Mouse (Mus musculus) heart, postnatal 10 days (tissue): ENCODE results near the gene Ascc2. TPM values are rescaled to one million over a fixed set of nuclear protein-coding genes. Genes with fewer than 3 reads are reported as not detected.

Experiments
- DNase-seq, 2 experiments: peaks; one replicate each; pipeline ENCODE4 v3.0.0; 2021
- intact Hi-C: fragments of 180-260 bp; cut with DNase I; formaldehyde crosslinking; loops from one replicate; pipeline ENCODE4 v1.15.1; 2025
- total RNA-seq, 2 experiments: library from RNA; stranded (reverse); gene quantifications; 2 replicates each; pipeline ENCODE4 v1.2.3; 2021

Gene Ascc2
- 10 to 100 TPM; 15.2 to 16.4 TPM for total RNA-seq

- peak; percentile 97 for DNase-seq
- intact Hi-C loops = loop anchor here (2.0 kb wide), 1 partner anchor 43 kb away; the partner anchor contains the start of gene Mtmr3
These were observed at the start of gene Ascc2 for GRCm38 (mm10) chr11:4637534-4638234. Gene Ascc2, plus strand, starts transcription at chr11:4637747.

GRCm38 (mm10) chr11:4591811-4592210 lies 45.7 kb upstream of the Ascc2 start:
- intact Hi-C loops = no loop called here
- no peak for DNase-seq

- DNase-seq = no peak
- intact Hi-C loops = no loop called here
These were observed 44.1 kb upstream of the Ascc2 start for GRCm38 (mm10) chr11:4593491-4593848.

- peak in 1 of 2 experiments; percentile 68 for DNase-seq
- intact Hi-C loops = loop anchor here (2.0 kb wide), 1 partner anchor 43 kb away; the partner anchor contains the start of gene Ascc2
These were observed 43.5 kb upstream of the Ascc2 start for GRCm38 (mm10) chr11:4593849-4594607.

GRCm38 (mm10) chr11:4594608-4595500 lies 42.7 kb upstream of the Ascc2 start, which contains the start of gene Mtmr3:
Gene Mtmr3, minus strand, starts transcription at chr11:4594863.
- DNase-seq = peak; percentile 96 to 97
- intact Hi-C loops = loop anchor here (2.0 kb wide), 1 partner anchor 42 kb away; the partner anchor contains the start of gene Ascc2

- intact Hi-C loops = no loop called here
- DNase-seq = no peak
These were observed 39.1 kb upstream of the Ascc2 start for GRCm38 (mm10) chr11:4598411-4598810.

GRCm38 (mm10) chr11:4599916-4600315 lies 37.6 kb upstream of the Ascc2 start:
- DNase-seq = no peak
- intact Hi-C loops = no loop called here

DNA sequence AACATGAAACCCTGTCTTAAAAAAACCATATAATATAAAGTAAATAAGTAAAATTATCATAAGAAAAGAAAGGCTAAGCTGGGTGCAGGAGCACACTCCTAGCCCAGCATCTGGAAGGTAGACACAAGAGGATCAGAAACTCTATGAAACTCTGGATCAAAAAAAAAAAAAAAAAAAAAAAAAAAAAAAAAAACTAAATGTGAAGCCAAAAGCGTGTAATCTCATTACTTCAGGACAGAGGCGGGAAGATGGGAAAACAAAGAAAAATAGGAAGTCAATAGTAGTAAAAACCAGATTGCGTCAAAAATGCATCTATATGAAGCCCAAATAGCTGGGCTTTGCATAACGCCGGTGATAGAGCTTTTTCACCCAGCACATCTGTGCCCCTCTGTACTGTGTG lies 35.7 kb upstream of the Ascc2 start:
- DNase-seq = no peak
- intact Hi-C loops = no loop called here

DNA sequence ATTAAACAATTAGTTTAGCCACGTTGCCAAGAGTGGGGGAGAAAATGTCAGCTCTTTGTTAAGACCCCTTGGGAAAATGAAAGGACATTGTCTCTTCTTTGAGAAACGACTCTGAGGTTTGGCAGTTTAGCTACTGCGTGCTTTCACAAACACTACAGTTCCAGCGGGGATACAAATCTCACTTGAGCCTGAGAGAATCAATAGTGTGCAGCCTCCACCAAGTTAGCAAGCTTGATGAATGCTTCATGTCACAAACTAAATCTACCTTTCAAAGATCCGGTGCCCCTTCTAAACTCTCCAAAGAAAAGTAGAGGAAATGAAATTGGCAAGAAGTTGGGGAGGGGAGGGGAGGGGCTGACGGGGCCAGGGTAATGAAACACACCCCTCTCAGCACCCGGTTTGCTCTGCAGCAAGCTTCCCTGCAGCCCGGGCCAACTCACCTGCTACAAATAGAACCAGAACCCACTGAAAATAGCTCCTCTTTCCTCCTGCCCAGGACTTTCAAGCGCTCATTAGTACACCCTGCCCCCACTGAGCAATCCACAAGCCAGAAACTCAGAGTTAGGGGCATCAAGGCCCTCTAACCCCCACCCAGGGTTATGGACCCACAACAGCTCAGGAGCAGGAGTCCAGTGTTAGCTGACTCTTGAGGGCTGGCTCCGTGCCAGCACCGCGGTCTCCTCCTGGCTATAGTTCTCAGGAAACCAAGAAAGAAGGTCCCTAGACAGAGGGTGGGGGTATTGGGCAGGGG lies 34.7 kb upstream of the Ascc2 start:
- intact Hi-C loops = no loop called here
- DNase-seq = peak; percentile 63 to 69

DNA sequence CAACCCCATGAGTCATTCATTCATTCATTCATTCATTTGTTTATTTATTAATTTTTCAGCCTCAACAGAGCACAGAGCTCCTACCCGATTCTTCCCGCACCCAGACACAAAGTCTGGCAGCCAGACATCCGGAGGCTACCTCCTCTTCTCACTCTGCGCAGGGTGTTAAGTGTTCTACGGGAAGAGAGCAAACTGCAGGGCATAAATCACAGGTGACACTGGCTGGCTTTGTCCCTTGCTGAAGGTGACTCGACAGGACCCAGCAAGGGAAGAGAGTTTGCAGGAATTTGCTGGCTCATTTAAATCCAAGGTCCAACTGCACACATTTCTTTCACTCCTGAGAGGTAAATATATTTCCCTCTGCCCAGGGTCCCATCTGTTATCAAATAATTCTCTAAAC lies 33.1 kb upstream of the Ascc2 start:
- no peak for DNase-seq
- intact Hi-C loops = no loop called here

DNA sequence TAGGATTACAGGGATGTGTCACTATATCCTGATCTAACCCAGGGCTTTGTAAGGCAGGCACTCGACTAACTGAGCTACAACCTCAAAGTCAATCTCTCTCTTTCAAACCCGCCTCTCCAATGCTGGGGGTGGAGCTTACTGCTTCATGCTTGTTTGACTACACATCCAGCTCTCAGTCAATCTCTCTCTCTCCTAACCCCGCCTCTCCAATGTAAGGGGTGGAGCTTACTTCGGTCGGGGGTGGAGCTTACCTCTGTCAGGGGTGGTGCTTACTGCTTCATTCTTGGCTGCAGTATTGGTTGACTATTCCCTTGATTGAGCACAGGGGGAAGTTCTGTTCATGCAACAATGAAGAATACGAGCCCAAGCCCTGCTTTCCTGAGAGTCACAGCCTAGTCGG lies 32.1 kb upstream of the Ascc2 start:
- DNase-seq = peak in 1 of 2 experiments; percentile 62
- intact Hi-C loops = loop anchor here (5.0 kb wide), 1 partner anchor 312 kb away; no protein-coding TSS in a partner anchor

DNA sequence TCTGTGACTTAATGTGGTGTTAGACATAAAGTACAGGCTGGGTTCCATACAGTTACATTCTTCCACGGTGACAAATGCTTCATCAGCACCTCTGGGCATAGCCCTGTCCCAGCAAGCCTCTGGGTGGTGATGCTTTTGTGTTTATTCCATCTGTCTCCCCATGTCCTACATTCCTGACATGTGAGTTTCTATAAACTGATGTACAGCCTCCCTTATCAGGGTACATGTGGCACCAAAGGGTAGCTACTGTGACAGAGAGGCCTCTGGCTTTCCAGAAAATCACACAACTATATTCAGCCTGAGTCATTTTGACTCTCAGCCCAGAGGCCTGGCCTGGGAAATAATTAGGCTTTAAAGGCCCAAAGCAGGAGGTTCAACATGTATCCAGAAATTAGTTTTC lies 31.0 kb upstream of the Ascc2 start:
- DNase-seq = peak; percentile 55 to 58
- intact Hi-C loops = loop anchor here (5.0 kb wide), 1 partner anchor 311 kb away; no protein-coding TSS in a partner anchor

DNA sequence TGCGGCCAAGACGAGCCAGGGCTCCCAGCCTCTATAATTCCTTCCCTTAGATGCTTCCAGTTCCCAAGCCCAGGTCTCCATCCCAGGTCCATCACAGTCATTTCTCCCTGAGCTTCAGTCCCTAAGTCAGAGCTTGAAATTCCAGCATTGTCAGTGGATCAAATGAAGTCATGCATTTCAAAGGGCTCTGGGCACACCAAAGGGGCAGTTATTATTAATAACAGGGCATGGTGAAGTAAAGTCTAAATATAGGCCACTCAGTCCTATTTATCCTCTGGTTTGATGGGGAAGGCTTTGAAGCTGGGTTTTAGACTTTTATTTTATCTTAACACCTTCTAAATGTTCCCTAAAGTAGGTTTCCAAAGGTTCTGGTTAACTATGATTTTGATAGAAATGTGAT lies 25.6 kb upstream of the Ascc2 start:
- peak in 1 of 2 experiments; percentile 44 for DNase-seq
- intact Hi-C loops = no loop called here

DNA sequence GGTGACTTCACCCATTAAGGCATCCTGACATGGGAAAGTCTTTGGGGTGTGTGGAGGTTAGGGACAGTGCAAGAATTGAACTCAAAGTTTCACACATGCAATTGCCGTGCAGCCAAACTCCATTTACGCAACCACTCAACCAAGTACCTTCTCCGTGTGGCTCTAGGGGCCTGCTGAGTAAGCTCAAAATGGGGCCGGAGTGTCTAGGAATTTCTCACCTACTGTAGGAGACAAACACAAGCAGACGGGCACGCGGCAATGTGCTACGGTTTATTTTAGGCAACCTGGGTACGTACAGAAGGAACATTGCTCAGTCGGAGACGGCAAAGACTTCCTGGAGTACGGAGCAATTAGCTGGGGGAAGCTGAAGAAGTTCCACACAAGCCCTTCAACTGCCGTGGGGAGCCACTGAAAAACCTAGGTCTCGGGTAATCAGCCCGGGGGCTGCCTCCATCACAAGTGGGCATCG lies 17.5 kb upstream of the Ascc2 start, which contains the start of gene Gm11032:
Gene Gm11032, plus strand, starts transcription at position 51 of the 469 bp plus-strand sequence.
- intact Hi-C loops = no loop called here

GRCm38 (mm10) chr11:4620501-4621108 lies 16.9 kb upstream of the Ascc2 start:
- DNase-seq = peak; percentile 73 to 76
- intact Hi-C loops = no loop called here

More for the DNA sequence above, 17.5 kb upstream of the Ascc2 start, which contains the start of gene Gm11032:
- no peak for DNase-seq

GRCm38 (mm10) chr11:4621866-4622265 lies 15.7 kb upstream of the Ascc2 start:
- intact Hi-C loops = no loop called here

DNA sequence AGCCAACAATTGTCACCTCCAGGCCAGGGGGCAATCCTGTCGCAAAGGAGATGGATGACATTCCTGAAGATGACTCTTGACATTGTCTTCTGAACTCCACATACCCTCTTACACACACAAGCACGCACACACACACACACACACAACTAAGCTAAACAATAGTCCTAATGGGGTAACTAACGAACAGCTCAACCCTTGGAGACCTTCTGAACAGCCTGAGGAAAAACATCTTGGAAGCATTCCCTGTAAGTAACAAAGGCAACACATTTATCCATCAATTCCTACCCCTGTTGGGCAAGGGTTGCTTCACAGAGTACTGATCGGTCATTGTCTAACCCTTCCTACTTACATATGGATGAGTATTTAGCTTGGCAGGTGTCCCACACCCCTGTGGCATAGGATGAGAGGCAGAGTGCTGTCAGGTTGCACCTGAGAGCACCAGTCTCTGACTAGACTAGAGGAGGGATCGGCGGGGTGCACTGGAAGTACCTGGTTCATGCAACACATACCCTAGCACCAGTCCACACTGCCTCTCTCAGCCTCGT lies 15.0 kb upstream of the Ascc2 start:
- intact Hi-C loops = no loop called here

More at GRCm38 (mm10) chr11:4621866-4622265, 15.7 kb upstream of the Ascc2 start:
- DNase-seq = no peak

GRCm38 (mm10) chr11:4622997-4623396 lies 14.6 kb upstream of the Ascc2 start:
- intact Hi-C loops = no loop called here
- DNase-seq = no peak

More for the DNA sequence above, 15.0 kb upstream of the Ascc2 start:
- DNase-seq = no peak

- intact Hi-C loops = no loop called here
- no peak for DNase-seq
These were observed 11.6 kb upstream of the Ascc2 start for GRCm38 (mm10) chr11:4625931-4626330.
